Mouse (Mus musculus) olfactory bulb, adult 2 months (tissue): ENCODE data around the gene Dnajc25.

Experiments used
- CTCF ChIP-seq: fragments of 200-500 bp; IDR thresholded peaks from 2 replicates; pipeline ENCODE4 v1.5.1; 2012; ENCODE audit warnings: low read depth, mild to moderate bottlenecking, low read length, moderate library complexity; ENCODE audit not compliant: insufficient read depth
- POLR2A ChIP-seq: fragments of 200-500 bp; IDR thresholded peaks from 2 replicates; pipeline ENCODE4 v1.6.1; 2012; ENCODE audit warnings: mild to moderate bottlenecking, low read depth, low read length, moderate library complexity; ENCODE audit not compliant: insufficient read depth

GRCm38 (mm10) chr4:59043074-59043473 is 48.2 kb downstream of the Dnajc25 start:
- TF ChIP-seq CTCF (no peak), POLR2A (no peak)
